Mouse (Mus musculus): ENCODE measurements around the gene Cstb. TPM values are rescaled to one million over a fixed set of nuclear protein-coding genes. Genes with fewer than 3 reads are reported as not detected.

The Cstb gene
- polyA plus RNA-seq, 1 experiment from 2014 or later, result 102 TPM

- Histone ChIP-seq H3K4me3 (replicated peaks; ENCODE audit: low read depth, low read length) (no peak overlapping the region), H3K4me2 (ENCODE audit: low read length) (no peak overlapping the region), H3K27ac (replicated peaks; ENCODE audit: low read depth, low read length) (no peak overlapping the region), H3K36me3 (ENCODE audit: control insufficient read depth, insufficient read depth, low read length) (peaks cover 35% of the 10 kb centered on the region), H3K4me1 (ENCODE audit: control insufficient read depth, insufficient read depth, low read length) (no peaks in the 10 kb centered on the region), H3K9ac (replicated peaks; ENCODE audit: low read length) (no peak overlapping the region), H3K9me3 (ENCODE audit: control insufficient read depth, low read length) (no peaks in the 10 kb centered on the region), H3K27me3 (ENCODE audit: control insufficient read depth, insufficient read depth, low read length) (no peaks in the 10 kb centered on the region)
- DNase-seq (no peak), ATAC-seq (ENCODE audit: low FRiP score, low TSS enrichment) (no peak)
- WGBS, result 81% methylated on average over 5 of the region's 5 CpGs
Measured at GRCm38 (mm10) chr10:78441606-78442005, 16.1 kb downstream of the Cstb start.

GRCm38 (mm10) chr10:78442292-78442691 lies 16.8 kb downstream of the Cstb start:
- DNase-seq, result no peak
- Histone ChIP-seq H3K36me3 (ENCODE audit: control insufficient read depth, insufficient read depth, low read length) (peaks cover 38% of the 10 kb centered on the region), H3K27me3 (ENCODE audit: control insufficient read depth, insufficient read depth, low read length) (no peaks in the 10 kb centered on the region), H3K4me2 (ENCODE audit: low read length) (no peak overlapping the region), H3K4me1 (ENCODE audit: control insufficient read depth, insufficient read depth, low read length) (no peaks in the 10 kb centered on the region), H3K4me3 (replicated peaks; ENCODE audit: low read depth, low read length) (no peak overlapping the region), H3K27ac (replicated peaks; ENCODE audit: low read depth, low read length) (no peak overlapping the region), H3K9ac (replicated peaks; ENCODE audit: low read length) (no peak overlapping the region), H3K9me3 (ENCODE audit: control insufficient read depth, low read length) (no peaks in the 10 kb centered on the region)
- 90% methylated on average over 3 of the region's 3 CpGs for WGBS
- no peak for ATAC-seq (ENCODE audit: low FRiP score, low TSS enrichment)

GRCm38 (mm10) chr10:78446195-78446594 lies 20.7 kb downstream of the Cstb start:
- peaks cover 64% of the 10 kb centered on the region for H3K36me3 ChIP-seq (ENCODE audit: control insufficient read depth, insufficient read depth, low read length)
- WGBS, result 97% methylated on average over 3 of the region's 3 CpGs
- ATAC-seq (ENCODE audit: low FRiP score, low TSS enrichment), result no peak

GRCm38 (mm10) chr10:78447396-78447795 lies 21.9 kb downstream of the Cstb start:
- Histone ChIP-seq H3K4me3 (replicated peaks; ENCODE audit: low read depth, low read length) (no peak overlapping the region), H3K4me1 (ENCODE audit: control insufficient read depth, insufficient read depth, low read length) (no peaks in the 10 kb centered on the region), H3K9me3 (ENCODE audit: control insufficient read depth, low read length) (no peaks in the 10 kb centered on the region), H3K36me3 (ENCODE audit: control insufficient read depth, insufficient read depth, low read length) (peaks cover 59% of the 10 kb centered on the region), H3K4me2 (ENCODE audit: low read length) (no peak overlapping the region), H3K27ac (replicated peaks; ENCODE audit: low read depth, low read length) (no peak overlapping the region), H3K9ac (replicated peaks; ENCODE audit: low read length) (no peak overlapping the region), H3K27me3 (ENCODE audit: control insufficient read depth, insufficient read depth, low read length) (no peaks in the 10 kb centered on the region)
- DNase-seq (no peak), ATAC-seq (ENCODE audit: low FRiP score, low TSS enrichment) (no peak)
- 82% methylated on average over 3 of the region's 3 CpGs for WGBS

More at GRCm38 (mm10) chr10:78446195-78446594, 20.7 kb downstream of the Cstb start:
- no peak for DNase-seq
- Histone ChIP-seq H3K27me3 (ENCODE audit: control insufficient read depth, insufficient read depth, low read length) (no peaks in the 10 kb centered on the region), H3K9me3 (ENCODE audit: control insufficient read depth, low read length) (no peaks in the 10 kb centered on the region), H3K4me2 (ENCODE audit: low read length) (no peak overlapping the region), H3K9ac (replicated peaks; ENCODE audit: low read length) (no peak overlapping the region), H3K4me1 (ENCODE audit: control insufficient read depth, insufficient read depth, low read length) (no peaks in the 10 kb centered on the region), H3K4me3 (replicated peaks; ENCODE audit: low read depth, low read length) (no peak overlapping the region), H3K27ac (replicated peaks; ENCODE audit: low read depth, low read length) (no peak overlapping the region)

- Histone ChIP-seq H3K27me3 (ENCODE audit: control insufficient read depth, insufficient read depth, low read length) (no peaks in the 10 kb centered on the region), H3K9me3 (ENCODE audit: control insufficient read depth, low read length) (no peaks in the 10 kb centered on the region), H3K4me3 (replicated peaks; ENCODE audit: low read depth, low read length) (no peak overlapping the region), H3K9ac (replicated peaks; ENCODE audit: low read length) (no peak overlapping the region), H3K4me1 (ENCODE audit: control insufficient read depth, insufficient read depth, low read length) (no peaks in the 10 kb centered on the region), H3K4me2 (ENCODE audit: low read length) (no peak overlapping the region), H3K36me3 (ENCODE audit: control insufficient read depth, insufficient read depth, low read length) (peaks cover 38% of the 10 kb centered on the region), H3K27ac (replicated peaks; ENCODE audit: low read depth, low read length) (no peak overlapping the region)
- ATAC-seq (ENCODE audit: low FRiP score, low TSS enrichment) (no peak), DNase-seq (no peak)
- WGBS, result 95% methylated on average over 5 of the region's 5 CpGs
Measured at GRCm38 (mm10) chr10:78450761-78451160, 25.3 kb downstream of the Cstb start.

- H3K4me1 ChIP-seq (ENCODE audit: control insufficient read depth, insufficient read depth, low read length), result peaks cover 3% of the 10 kb centered on the region; the same call in 1 of the 2 replicates
- 10% methylated on average over 4 of the region's 4 CpGs for WGBS
- no peak for ATAC-seq (ENCODE audit: low FRiP score, low TSS enrichment)
Measured at GRCm38 (mm10) chr10:78452641-78453040, 27.2 kb downstream of the Cstb start.

GRCm38 (mm10) chr10:78456696-78457095 lies 31.2 kb downstream of the Cstb start:
- H3K4me1 ChIP-seq (ENCODE audit: control insufficient read depth, insufficient read depth, low read length), result peaks cover 10% of the 10 kb centered on the region
- H3K27ac ChIP-seq (replicated peaks; ENCODE audit: low read depth, low read length), result peak overlapping the region; percentile 66
- 52% methylated on average over 13 of the region's 13 CpGs for WGBS
- H3K4me3 ChIP-seq (replicated peaks; ENCODE audit: low read depth, low read length), result no peak overlapping the region
- H3K4me2 ChIP-seq (ENCODE audit: low read length), result no peak overlapping the region; the same call in 1 of the 2 replicates
- ATAC-seq (ENCODE audit: low FRiP score, low TSS enrichment) (no peak), DNase-seq (peak; percentile 59)
- H3K9ac ChIP-seq (replicated peaks; ENCODE audit: low read length), result no peak overlapping the region
- no peaks in the 10 kb centered on the region for H3K36me3 ChIP-seq (ENCODE audit: control insufficient read depth, insufficient read depth, low read length)
- H3K9me3 ChIP-seq (ENCODE audit: control insufficient read depth, low read length), result no peaks in the 10 kb centered on the region
- H3K27me3 ChIP-seq (ENCODE audit: control insufficient read depth, insufficient read depth, low read length), result no peaks in the 10 kb centered on the region

More at GRCm38 (mm10) chr10:78452641-78453040, 27.2 kb downstream of the Cstb start:
- Histone ChIP-seq H3K4me3 (replicated peaks; ENCODE audit: low read depth, low read length) (no peak overlapping the region), H3K27ac (replicated peaks; ENCODE audit: low read depth, low read length) (no peak overlapping the region), H3K4me2 (ENCODE audit: low read length) (no peak overlapping the region), H3K9ac (replicated peaks; ENCODE audit: low read length) (no peak overlapping the region), H3K9me3 (ENCODE audit: control insufficient read depth, low read length) (no peaks in the 10 kb centered on the region), H3K27me3 (ENCODE audit: control insufficient read depth, insufficient read depth, low read length) (no peaks in the 10 kb centered on the region), H3K36me3 (ENCODE audit: control insufficient read depth, insufficient read depth, low read length) (peaks cover 26% of the 10 kb centered on the region)
- DNase-seq, result peak; percentile 21

- DNase-seq, result peak; percentile 28
- no peak overlapping the region for H3K4me3 ChIP-seq (replicated peaks; ENCODE audit: low read depth, low read length)
- H3K27ac ChIP-seq (replicated peaks; ENCODE audit: low read depth, low read length), result peak overlapping the region; percentile 63
- H3K4me1 ChIP-seq (ENCODE audit: control insufficient read depth, insufficient read depth, low read length), result peaks cover 10% of the 10 kb centered on the region
- no peak overlapping the region for H3K4me2 ChIP-seq (ENCODE audit: low read length)
- H3K36me3 ChIP-seq (ENCODE audit: control insufficient read depth, insufficient read depth, low read length), result no peaks in the 10 kb centered on the region
- H3K9me3 ChIP-seq (ENCODE audit: control insufficient read depth, low read length), result no peaks in the 10 kb centered on the region
- ATAC-seq (ENCODE audit: low FRiP score, low TSS enrichment), result no peak
- H3K27me3 ChIP-seq (ENCODE audit: control insufficient read depth, insufficient read depth, low read length), result no peaks in the 10 kb centered on the region
- no peak overlapping the region for H3K9ac ChIP-seq (replicated peaks; ENCODE audit: low read length)
- 24% methylated on average over 10 of the region's 10 CpGs for WGBS
Measured at GRCm38 (mm10) chr10:78457495-78458347, 32.3 kb downstream of the Cstb start.

Data from midbrain, embryonic 14.5 days (tissue).